Mouse (Mus musculus) brain, embryonic 14.5 days (tissue): Measurements from ENCODE around the gene Pih1d1.

Source experiments
- CTCF ChIP-seq: fragments of 200-500 bp; IDR thresholded peaks from 2 replicates; pipeline ENCODE4 v1.5.1; 2012; ENCODE audit warnings: inconsistent platforms, mild to moderate bottlenecking, moderate library complexity, borderline replicate concordance; ENCODE audit not compliant: insufficient read depth, insufficient read length; ENCODE audit errors: extremely low read depth
- POLR2A ChIP-seq: fragments of 200-500 bp; IDR thresholded peaks from 2 replicates; pipeline ENCODE4 v1.6.1; 2012; ENCODE audit warnings: mild to moderate bottlenecking, inconsistent platforms, borderline replicate concordance; ENCODE audit not compliant: poor library complexity, insufficient read depth, insufficient read length, severe bottlenecking; ENCODE audit errors: extremely low read depth

- TF ChIP-seq CTCF (no peak), POLR2A (no peak)
Observed at GRCm38 (mm10) chr7:45196994-45197393, 42.9 kb downstream of the Pih1d1 start.
